Mouse (Mus musculus) gonadal fat pad, adult 2 months (tissue): ENCODE measurements around the gene Gm38392. TPM values are rescaled to one million over a fixed set of nuclear protein-coding genes. Genes with fewer than 3 reads are reported as not detected.

ENCODE experiments used
- DNase-seq: peaks from one replicate; pipeline ENCODE4 v3.0.0-alpha.2; 2012; ENCODE audit warnings: low read depth
- polyA plus RNA-seq: library from polyadenylated mRNA; depleted of rRNA; stranded (reverse); fragments of >200 nt; gene quantifications from 2 replicates; pipeline ENCODE4 v1.2.3, GENCODE M21; 2012; rRNA removed

Gm38392 gene
- polyA plus RNA-seq, 1 experiment = 0.09 TPM

- DNase-seq = no peak
Measured at GRCm38 (mm10) chr3:88200161-88200971, 86.6 kb downstream of the Gm38392 start.

- no peak for DNase-seq
Measured at GRCm38 (mm10) chr3:88199541-88200110, 87.4 kb downstream of the Gm38392 start.

GRCm38 (mm10) chr3:88198505-88199020, 88.4 kb downstream of the Gm38392 start:
- DNase-seq = no peak

DNA sequence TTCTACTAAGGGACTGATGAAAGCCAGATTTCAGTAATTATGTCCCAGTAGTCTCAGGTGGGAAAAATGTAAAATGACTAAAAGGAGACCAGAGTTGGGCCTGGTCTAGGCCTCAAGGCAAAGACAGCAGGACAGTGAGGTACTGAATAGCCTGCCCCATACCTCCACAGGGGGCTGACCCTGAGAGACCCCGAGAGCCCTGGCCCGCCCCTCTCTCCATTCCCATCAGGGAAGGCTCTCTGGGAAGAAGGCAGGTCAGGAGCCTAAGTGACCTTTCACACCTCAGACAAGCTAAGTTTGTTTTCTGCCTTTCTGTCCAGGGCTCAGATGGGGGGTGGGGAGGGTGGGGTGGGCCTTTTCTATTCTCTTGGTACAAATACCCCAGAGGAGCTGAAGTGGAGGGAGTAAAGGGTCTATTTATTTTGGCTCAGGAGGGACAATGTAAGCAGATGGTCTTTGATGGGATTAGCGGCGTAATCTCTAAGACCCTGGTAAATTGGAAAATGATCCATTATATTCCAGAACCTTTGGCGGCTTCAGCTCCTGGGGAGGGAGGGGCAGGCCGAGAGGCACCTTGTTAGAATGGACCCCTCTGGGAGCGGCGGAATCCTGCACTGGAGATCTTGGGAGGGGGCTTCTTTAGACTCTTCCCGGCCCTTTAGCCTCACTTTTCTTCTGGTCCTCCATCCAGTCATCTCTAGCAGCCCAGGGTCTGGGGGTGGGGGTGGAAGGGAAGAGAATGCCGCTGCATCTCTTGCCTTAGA, 89.1 kb downstream of the Gm38392 start:
- no peak for DNase-seq

Other genes with a start within 250 kb of the Gm38392 start
- gene Gpatch4, start 244.1 kb downstream of the Gm38392 start, polyA plus RNA-seq = 5.7 and 6.3 TPM in 2 replicates
- 98.6 and 109 TPM in 2 replicates for gene Naxe, start 228.7 kb downstream of the Gm38392 start, polyA plus RNA-seq
- gene Ttc24, start 208.9 kb downstream of the Gm38392 start, polyA plus RNA-seq = 0.88 and 1.5 TPM in 2 replicates
- gene Iqgap3, start 205.2 kb downstream of the Gm38392 start, polyA plus RNA-seq = 1.7 and 2.0 TPM in 2 replicates
- gene Mef2d, start 144.8 kb downstream of the Gm38392 start, polyA plus RNA-seq = 39.5 and 41.9 TPM in 2 replicates
- gene Rhbg, start 32.5 kb downstream of the Gm38392 start, polyA plus RNA-seq = 33.0 TPM in 2 replicates
- 9.8 and 10.7 TPM in 2 replicates for gene Tsacc, start 9.8 kb upstream of the Gm38392 start, polyA plus RNA-seq
- 103 and 134 TPM in 2 replicates for gene Cct3, start 9.9 kb upstream of the Gm38392 start, polyA plus RNA-seq
- gene Glmp, start 37.8 kb upstream of the Gm38392 start, polyA plus RNA-seq = 255 and 271 TPM in 2 replicates
- 17.8 and 19.6 TPM in 2 replicates for gene Tmem79, start 48.9 kb upstream of the Gm38392 start, polyA plus RNA-seq
- gene Smg5, start 49.0 kb upstream of the Gm38392 start, polyA plus RNA-seq = 50.4 and 64.5 TPM in 2 replicates
- gene Paqr6, start 77.4 kb upstream of the Gm38392 start, polyA plus RNA-seq = 11.8 and 14.2 TPM in 2 replicates
- 214 and 266 TPM in 2 replicates for gene Bglap3, start 85.5 kb upstream of the Gm38392 start, polyA plus RNA-seq
- 0.39 TPM in 1 of 2 replicates, not detected in the other for gene Bglap2, start 91.5 kb upstream of the Gm38392 start, polyA plus RNA-seq
- gene Bglap, start 97.3 kb upstream of the Gm38392 start, polyA plus RNA-seq = not detected in 2 replicates
- 23.9 and 31.0 TPM in 2 replicates for gene Pmf1, start 123.1 kb upstream of the Gm38392 start, polyA plus RNA-seq
- 39.1 and 45.0 TPM in 2 replicates for gene Slc25a44, start 137.9 kb upstream of the Gm38392 start, polyA plus RNA-seq
- gene Sema4a, start 174.0 kb upstream of the Gm38392 start, polyA plus RNA-seq = 100 and 129 TPM in 2 replicates
- 125 and 138 TPM in 2 replicates for gene Lmna, start 222.7 kb upstream of the Gm38392 start, polyA plus RNA-seq
- gene Mex3a, start 245.2 kb upstream of the Gm38392 start, polyA plus RNA-seq = 2.0 and 2.6 TPM in 2 replicates